Mouse (Mus musculus) brain, embryonic 14.5 days (tissue): ENCODE measurements around the gene Oca2.

Source experiments
- CTCF ChIP-seq: fragments of 200-500 bp; IDR thresholded peaks from 2 replicates; pipeline ENCODE4 v1.5.1; 2012; ENCODE audit warnings: inconsistent platforms, mild to moderate bottlenecking, moderate library complexity, borderline replicate concordance; ENCODE audit not compliant: insufficient read depth, insufficient read length; ENCODE audit errors: extremely low read depth
- POLR2A ChIP-seq: fragments of 200-500 bp; IDR thresholded peaks from 2 replicates; pipeline ENCODE4 v1.6.1; 2012; ENCODE audit warnings: mild to moderate bottlenecking, inconsistent platforms, borderline replicate concordance; ENCODE audit not compliant: poor library complexity, insufficient read depth, insufficient read length, severe bottlenecking; ENCODE audit errors: extremely low read depth

GRCm38 (mm10) chr7:56202843-56203242 lies 36.7 kb upstream of the Oca2 start:
- TF ChIP-seq POLR2A, result no peak
- no peak for TF ChIP-seq CTCF
